Mouse (Mus musculus) hindbrain, embryonic 13.5 days (tissue): Measurements from ENCODE around the gene Itgbl1. TPM values are rescaled to one million over a fixed set of nuclear protein-coding genes. Genes with fewer than 3 reads are reported as not detected.

ENCODE experiments used
- polyA plus RNA-seq: library from polyadenylated mRNA; unstranded; fragments of >200 nt; fragmentation: Nextera tagmentation; extraction: Ambion mirVana; gene quantifications from 2 replicates; pipeline ENCODE4 v1.2.1, GENCODE M21; 2015

Itgbl1 gene
- polyA plus RNA-seq, 1 experiment from 2014 or later: 2.1 TPM

Other genes starting within 250 kb of the Itgbl1 start
- 7.6 and 8.2 TPM in 2 replicates for gene Nalcn, start 32.8 kb upstream of the Itgbl1 start, polyA plus RNA-seq